Mouse (Mus musculus) NIH3T3 (cell line): ENCODE measurements at regions not wholly inside any gene's neighbourhood (a gene's known extent, or its start where the extent isn't known, plus 50 kb on each side); places are given as distances from the start of the nearest gene placed in this dataset.

Source experiments
- DNase-seq: peaks from one replicate; pipeline ENCODE4 v3.0.0-alpha.2; 2012; ENCODE audit warnings: low read depth

GRCm38 (mm10) chrX:52668679-52669078 is 54.9 kb upstream of the Gpc3 start:
- no peak for DNase-seq

- DNase-seq = peak; percentile 1
Measured at GRCm38 (mm10) chrX:52679045-52679444, 65.3 kb upstream of the Gpc3 start.

- no peak for DNase-seq
Measured at GRCm38 (mm10) chrX:52694392-52694791, 80.6 kb upstream of the Gpc3 start.

- DNase-seq = no peak
Measured at GRCm38 (mm10) chrX:52699615-52700014, 85.9 kb upstream of the Gpc3 start.

GRCm38 (mm10) chrX:52717495-52717894 is 73.5 kb upstream of the Ccdc160 start:
- DNase-seq = peak; percentile 12

GRCm38 (mm10) chrX:52738116-52738515 is 52.9 kb upstream of the Ccdc160 start:
- DNase-seq = no peak
